Comparison of ENCODE assay signal across 10 mouse cellular contexts in the genomic region with DNA sequence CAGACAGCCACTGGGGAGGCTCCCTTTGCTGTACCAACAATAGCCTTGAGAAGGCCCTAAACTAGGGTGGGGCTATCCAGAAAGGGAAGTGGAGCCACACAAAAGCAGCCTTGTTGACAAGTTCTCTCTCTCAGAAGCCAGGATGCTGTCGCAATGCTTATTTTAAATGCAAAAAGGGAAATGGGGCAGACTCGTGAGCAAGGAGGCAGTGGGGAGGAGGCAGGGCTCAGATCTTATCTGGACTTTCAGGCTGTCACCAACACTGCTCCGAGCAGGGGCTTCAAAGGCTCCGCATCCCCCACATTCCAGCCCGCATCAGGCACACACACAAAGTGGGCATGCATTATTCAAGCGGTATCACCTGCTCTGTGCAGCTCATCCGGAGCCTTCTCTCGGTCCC.
DNase-seq lines count a peak whose midpoint lies in the region; ATAC-seq lines count a peak whose summit lies in the region.
"Had no signal": no experiment of that assay in that cellular context is flagged by ENCODE, and none has a peak within 500 bp of the region (broad histone marks: within the 10 kb centered on the region; RNA-seq: fewer than 3 reads in every experiment).

No protein-coding gene starts in this region.

- no peaks in the 10 kb centered on the region for H3K9me3 ChIP-seq in hindbrain, embryonic 12.5 days (replicated peaks)
- H3K9me3 ChIP-seq in hindbrain, embryonic 16.5 days (ENCODE audit: control insufficient read depth, low read length), result no peaks in the 10 kb centered on the region
- no peaks in the 10 kb centered on the region for H3K9me3 ChIP-seq in liver, embryonic 12.5 days (replicated peaks)
- H3K9me3 ChIP-seq: embryonic facial prominence, embryonic 13.5 days had no signal

- H3K4me3 ChIP-seq in hindbrain, embryonic 12.5 days, result no peak overlapping the region
- H3K4me3 ChIP-seq in hindbrain, embryonic 16.5 days (ENCODE audit: low read length), result no peak overlapping the region
- no peak overlapping the region for H3K4me3 ChIP-seq in liver, embryonic 12.5 days
- H3K4me3 ChIP-seq: embryonic facial prominence, embryonic 13.5 days had no signal

- peaks cover 8% of the 10 kb centered on the region for H3K4me1 ChIP-seq in hindbrain, embryonic 12.5 days
- no peaks in the 10 kb centered on the region for H3K4me1 ChIP-seq in hindbrain, embryonic 16.5 days (ENCODE audit: control insufficient read depth, insufficient read depth, low read depth, low read length)
- no peaks in the 10 kb centered on the region for H3K4me1 ChIP-seq in liver, embryonic 12.5 days

- no peak overlapping the region for H3K27ac ChIP-seq in hindbrain, embryonic 12.5 days
- H3K27ac ChIP-seq in hindbrain, embryonic 16.5 days (ENCODE audit: low read depth, low read length), result no peak overlapping the region
- H3K27ac ChIP-seq in liver, embryonic 12.5 days, result no peak overlapping the region
- H3K27ac ChIP-seq: embryonic facial prominence, embryonic 13.5 days had no signal

- no peaks in the 10 kb centered on the region for H3K27me3 ChIP-seq in hindbrain, embryonic 12.5 days
- no peaks in the 10 kb centered on the region for H3K27me3 ChIP-seq in hindbrain, embryonic 16.5 days (replicated peaks; ENCODE audit: control insufficient read depth, insufficient read depth, low read length)
- H3K27me3 ChIP-seq in liver, embryonic 12.5 days (replicated peaks), result no peaks in the 10 kb centered on the region
- H3K27me3 ChIP-seq: embryonic facial prominence, embryonic 13.5 days had no signal

- H3K4me2 ChIP-seq in hindbrain, embryonic 12.5 days (replicated peaks), result 0 out of 2 replicates have a peak overlapping the region, but pooled peaks have one; percentile 8
- no peak overlapping the region for H3K4me2 ChIP-seq in hindbrain, embryonic 16.5 days (ENCODE audit: low read length)
- no peak overlapping the region for H3K4me2 ChIP-seq in liver, embryonic 12.5 days
- H3K4me2 ChIP-seq: embryonic facial prominence, embryonic 13.5 days had no signal

- DNase-seq in skeletal muscle tissue, adult 2 months (ENCODE audit: low read depth, low spot score), result peak; percentile 9
- DNase-seq in yolk sac, embryonic 10.5 days (ENCODE audit: low spot score), result no peak
- no peak for DNase-seq in gastrocnemius, adult 8-10 months (ENCODE audit: low spot score in 2 of 2)
- no peak for DNase-seq in heart, postnatal 4 days
- DNase-seq: gastrocnemius, postnatal 36 days had no signal

- H3K36me3 ChIP-seq in hindbrain, embryonic 12.5 days, result no peaks in the 10 kb centered on the region
- H3K36me3 ChIP-seq in hindbrain, embryonic 16.5 days (ENCODE audit: control insufficient read depth, insufficient read depth, low read length), result no peaks in the 10 kb centered on the region
- no peaks in the 10 kb centered on the region for H3K36me3 ChIP-seq in liver, embryonic 12.5 days
- H3K36me3 ChIP-seq: embryonic facial prominence, embryonic 13.5 days had no signal

- ATAC-seq in hindbrain, embryonic 12.5 days (ENCODE audit: low FRiP score), result 0 out of 2 replicates have a peak, but pooled peaks have one; percentile 43
- no peak for ATAC-seq in hindbrain, embryonic 16.5 days
- ATAC-seq in activated CD4-positive, CD25-positive, alpha-beta regulatory T cell, adult 4 months, result peak; percentile 19
- ATAC-seq in liver, embryonic 12.5 days, result 0 out of 2 replicates have a peak, but pooled peaks have one; percentile 21

- 23% methylated on average over 8 of the region's 8 CpGs for WGBS in hindbrain, embryonic 12.5 days
- 28% methylated on average over 8 of the region's 8 CpGs for WGBS in hindbrain, embryonic 16.5 days
- WGBS in liver, embryonic 12.5 days (ENCODE audit: insufficient replicate concordance), result 3% methylated on average over 8 of the region's 8 CpGs

- H3K9ac ChIP-seq in hindbrain, embryonic 12.5 days, result no peak overlapping the region
- H3K9ac ChIP-seq in hindbrain, embryonic 16.5 days (ENCODE audit: low read depth, low read length), result no peak overlapping the region
- no peak overlapping the region for H3K9ac ChIP-seq in liver, embryonic 12.5 days
- H3K9ac ChIP-seq: embryonic facial prominence, embryonic 13.5 days had no signal
